Mouse (Mus musculus) liver, adult 2 months (tissue): ENCODE results near the gene Hmg20b.

Experiments used
- CTCF ChIP-seq: fragments of 200-500 bp; IDR thresholded peaks from 2 replicates; pipeline ENCODE4 v1.5.1; 2011; ENCODE audit warnings: low read depth, low read length, control low read depth
- POLR2A ChIP-seq: fragments of 200-500 bp; IDR thresholded peaks from 2 replicates; pipeline ENCODE4 v1.6.1; 2011; ENCODE audit warnings: low read length, control low read depth; ENCODE audit not compliant: insufficient read depth; ENCODE audit errors: extremely low read depth

DNA sequence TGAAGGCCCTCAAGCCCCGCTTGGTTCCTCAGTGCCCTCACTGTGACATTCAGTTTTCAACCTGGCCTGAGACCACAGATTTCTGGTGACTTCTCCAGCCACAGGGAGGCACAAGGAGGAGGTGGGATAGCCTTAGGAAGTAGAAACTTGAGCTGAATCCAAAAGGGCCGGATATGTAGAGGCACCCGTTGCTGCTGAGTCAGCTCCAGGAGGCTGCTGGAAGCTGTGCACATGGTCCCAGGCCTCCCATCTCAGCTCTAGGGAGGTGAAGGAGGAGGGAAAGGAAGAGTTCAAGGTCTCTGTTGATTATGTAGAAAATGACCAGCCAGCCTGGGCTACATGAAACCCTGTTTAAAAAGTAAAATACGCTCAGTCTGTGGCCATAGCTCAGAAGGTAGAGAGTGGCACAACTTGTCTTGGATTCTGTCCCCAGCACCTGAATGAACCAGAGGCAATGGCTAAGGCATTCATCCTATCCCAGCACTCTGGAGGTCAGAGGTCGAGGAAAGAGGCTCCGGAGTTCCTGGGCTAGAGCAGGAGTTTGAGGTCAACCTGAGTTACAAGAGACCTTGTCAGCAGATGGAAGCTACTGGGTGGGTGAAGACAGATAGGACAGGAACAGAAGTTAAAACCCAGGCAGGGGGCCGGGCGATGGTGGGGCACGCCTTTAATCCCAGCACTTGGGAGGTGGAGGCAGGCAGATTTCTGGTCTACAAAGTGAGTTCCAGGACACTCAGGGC lies 4.6 kb upstream of the Hmg20b start:
- no peak for TF ChIP-seq POLR2A
- no peak for TF ChIP-seq CTCF
